Mouse (Mus musculus): ENCODE measurements at regions not wholly inside any gene's neighbourhood (a gene's known extent, or its start where the extent isn't known, plus 50 kb on each side); places are given as distances from the start of the nearest gene placed in this dataset.

GRCm38 (mm10) chr13:46222031-46222430 lies 51.5 kb upstream of the Stmnd1 start:
- in situ Hi-C loops (cut with MboI; ENCODE audit: low pct_unique_long_range_greater_than_20kb in 1 of 2, low sequenced_read_pairs in 2 of 2, unreplicated experiment in 1 of 2) = no loop called here

GRCm38 (mm10) chr13:46218101-46218701 lies 55.3 kb upstream of the Stmnd1 start:
- in situ Hi-C loops (cut with MboI; ENCODE audit: low pct_unique_long_range_greater_than_20kb in 1 of 2, low sequenced_read_pairs in 2 of 2, unreplicated experiment in 1 of 2) = no loop called here

GRCm38 (mm10) chr13:46216954-46217838 lies 56.3 kb upstream of the Stmnd1 start:
- in situ Hi-C loops (cut with MboI; ENCODE audit: low pct_unique_long_range_greater_than_20kb in 1 of 2, low sequenced_read_pairs in 2 of 2, unreplicated experiment in 1 of 2) = no loop called here

- in situ Hi-C loops (cut with MboI; ENCODE audit: low pct_unique_long_range_greater_than_20kb in 1 of 2, low sequenced_read_pairs in 2 of 2, unreplicated experiment in 1 of 2) = no loop called here
Measured at GRCm38 (mm10) chr13:46203551-46203950, 70.0 kb upstream of the Stmnd1 start.

- in situ Hi-C loops (cut with MboI; ENCODE audit: low pct_unique_long_range_greater_than_20kb in 1 of 2, low sequenced_read_pairs in 2 of 2, unreplicated experiment in 1 of 2) = no loop called here
Measured at GRCm38 (mm10) chr13:46202586-46202985, 70.9 kb upstream of the Stmnd1 start.

GRCm38 (mm10) chr13:46201029-46201599 lies 72.4 kb upstream of the Stmnd1 start:
- in situ Hi-C loops (cut with MboI; ENCODE audit: low pct_unique_long_range_greater_than_20kb in 1 of 2, low sequenced_read_pairs in 2 of 2, unreplicated experiment in 1 of 2) = no loop called here

GRCm38 (mm10) chr13:46193131-46193530 lies 80.4 kb upstream of the Stmnd1 start:
- in situ Hi-C loops (cut with MboI; ENCODE audit: low pct_unique_long_range_greater_than_20kb in 1 of 2, low sequenced_read_pairs in 2 of 2, unreplicated experiment in 1 of 2) = no loop called here

GRCm38 (mm10) chr13:46189726-46190125 lies 83.8 kb upstream of the Stmnd1 start:
- in situ Hi-C loops (cut with MboI; ENCODE audit: low pct_unique_long_range_greater_than_20kb in 1 of 2, low sequenced_read_pairs in 2 of 2, unreplicated experiment in 1 of 2) = no loop called here

- in situ Hi-C loops (cut with MboI; ENCODE audit: low pct_unique_long_range_greater_than_20kb in 1 of 2, low sequenced_read_pairs in 2 of 2, unreplicated experiment in 1 of 2) = no loop called here
Measured at GRCm38 (mm10) chr13:46182851-46183250, 90.7 kb upstream of the Stmnd1 start.

GRCm38 (mm10) chr13:46180606-46181133 lies 92.9 kb upstream of the Stmnd1 start:
- in situ Hi-C loops (cut with MboI; ENCODE audit: low pct_unique_long_range_greater_than_20kb in 1 of 2, low sequenced_read_pairs in 2 of 2, unreplicated experiment in 1 of 2) = no loop called here

GRCm38 (mm10) chr13:46179916-46180315 lies 93.6 kb upstream of the Stmnd1 start:
- in situ Hi-C loops (cut with MboI; ENCODE audit: low pct_unique_long_range_greater_than_20kb in 1 of 2, low sequenced_read_pairs in 2 of 2, unreplicated experiment in 1 of 2) = no loop called here

- in situ Hi-C loops (cut with MboI; ENCODE audit: low pct_unique_long_range_greater_than_20kb in 1 of 2, low sequenced_read_pairs in 2 of 2, unreplicated experiment in 1 of 2) = no loop called here
Measured at GRCm38 (mm10) chr13:46173103-46173502, 100.4 kb upstream of the Stmnd1 start.

- in situ Hi-C loops (cut with MboI; ENCODE audit: low pct_unique_long_range_greater_than_20kb in 1 of 2, low sequenced_read_pairs in 2 of 2, unreplicated experiment in 1 of 2) = loop anchor here in 1 of 2 experiments (10.0 kb wide), 1 partner anchor 187 kb away; no protein-coding TSS in a partner anchor
Measured at GRCm38 (mm10) chr13:46162025-46162374, 111.5 kb upstream of the Stmnd1 start.

GRCm38 (mm10) chr13:46161261-46162024 lies 112.1 kb upstream of the Stmnd1 start:
- in situ Hi-C loops (cut with MboI; ENCODE audit: low pct_unique_long_range_greater_than_20kb in 1 of 2, low sequenced_read_pairs in 2 of 2, unreplicated experiment in 1 of 2) = loop anchor here in 1 of 2 experiments (10.0 kb wide), 1 partner anchor 187 kb away; no protein-coding TSS in a partner anchor

GRCm38 (mm10) chr13:46159354-46159753 lies 114.2 kb upstream of the Stmnd1 start:
- in situ Hi-C loops (cut with MboI; ENCODE audit: low pct_unique_long_range_greater_than_20kb in 1 of 2, low sequenced_read_pairs in 2 of 2, unreplicated experiment in 1 of 2) = no loop called here

GRCm38 (mm10) chr13:46153282-46154260 lies 120.0 kb upstream of the Stmnd1 start:
- in situ Hi-C loops (cut with MboI; ENCODE audit: low pct_unique_long_range_greater_than_20kb in 1 of 2, low sequenced_read_pairs in 2 of 2, unreplicated experiment in 1 of 2) = no loop called here

- in situ Hi-C loops (cut with MboI; ENCODE audit: low pct_unique_long_range_greater_than_20kb in 1 of 2, low sequenced_read_pairs in 2 of 2, unreplicated experiment in 1 of 2) = no loop called here
Measured at GRCm38 (mm10) chr13:46140006-46140405, 133.5 kb upstream of the Stmnd1 start.

Data from mouse embryonic stem cell (cell line).